Mouse (Mus musculus) CH12.LX (cell line): ENCODE measurements around the gene Gm12394.

Experiments
- CHD1 ChIP-seq: IDR thresholded peaks from 2 replicates; pipeline ENCODE4 v1.6.1; 2012; ENCODE audit warnings: low read depth, low read length, improper control_type of control experiment, inconsistent platforms
- CTCF ChIP-seq, 2 experiments: IDR thresholded peaks in 1 of 2; conservative IDR thresholded peaks in 1 of 2; 2 replicates each; pipeline ENCODE4 v1.5.1; 2011 to 2012; ENCODE audit warnings: low read depth in 2 of 2, low read length in 2 of 2, improper control_type of control experiment in 1 of 2, inconsistent platforms in 1 of 2, mild to moderate bottlenecking in 1 of 2, moderate library complexity in 1 of 2
- POLR2A ChIP-seq: IDR thresholded peaks from 2 replicates; pipeline ENCODE4 v1.6.1; 2011; ENCODE audit warnings: low read depth, mild to moderate bottlenecking, improper control_type of control experiment, low read length
- RCOR1 ChIP-seq: conservative IDR thresholded peaks from 2 replicates; pipeline ENCODE4 v1.6.1; 2012; ENCODE audit warnings: low read depth, mild to moderate bottlenecking, inconsistent platforms, low read length, improper control_type of control experiment
- TBP ChIP-seq: conservative IDR thresholded peaks from 2 replicates; pipeline ENCODE4 v1.6.1; 2011; ENCODE audit warnings: low read depth, low read length, improper control_type of control experiment
- USF1 ChIP-seq: IDR thresholded peaks from 2 replicates; pipeline ENCODE4 v1.6.1; 2014; ENCODE audit warnings: low read depth, mild to moderate bottlenecking, inconsistent platforms, low read length, improper control_type of control experiment

- TF ChIP-seq USF1 (no peak), RCOR1 (no peak), TBP (no peak), CTCF (conservative IDR thresholded peaks at IDR 0.05 in 1 of 2, IDR thresholded peaks at IDR 0.05 in 1 of 2; ENCODE audit: low read depth in 2 of 2, low read length in 2 of 2) (no peak), POLR2A (no peak), CHD1 (no peak)
Measured at GRCm38 (mm10) chr4:42888806-42889205, 32.2 kb upstream of the Gm12394 start.
